Mouse (Mus musculus) heart, embryonic 11.5 days (tissue): ENCODE results near the gene Zfp839. TPM values are rescaled to one million over a fixed set of nuclear protein-coding genes. Genes with fewer than 3 reads are reported as not detected.

Experiments
- ATAC-seq: fragments of 200-750 bp; cut with Nextera tagmentation; replicated peaks from 2 replicates; pipeline ENCODE4 v1.8.0; 2017; ENCODE audit warnings: moderate library complexity; ENCODE audit not compliant: insufficient number of reproducible peaks, low FRiP score, low TSS enrichment
- H3K27ac ChIP-seq: fragments of 300-500 bp; sonication (generic); 2 replicates; pipeline ENCODE4 v1.5.1; 2014; ENCODE audit warnings: mild to moderate bottlenecking, low read depth, low read length
- H3K27me3 ChIP-seq: fragments of 300-500 bp; sonication (generic); 2 replicates; pipeline ENCODE4 v1.6.1; 2014; ENCODE audit warnings: mild to moderate bottlenecking, low read length, mixed read lengths; ENCODE audit not compliant: control insufficient read depth, insufficient read depth
- H3K36me3 ChIP-seq: fragments of 300-500 bp; sonication (generic); 2 replicates; pipeline ENCODE4 v1.6.1; 2014; ENCODE audit warnings: mild to moderate bottlenecking, low read length, moderate library complexity, mixed read lengths; ENCODE audit not compliant: control insufficient read depth, insufficient read depth
- H3K4me1 ChIP-seq: fragments of 300-500 bp; sonication (generic); 2 replicates; pipeline ENCODE4 v1.6.1; 2014; ENCODE audit warnings: low read length; ENCODE audit not compliant: control insufficient read depth, insufficient read depth
- H3K4me2 ChIP-seq: fragments of 300-500 bp; sonication (generic); 2 replicates; pipeline ENCODE4 v1.6.1; 2014; ENCODE audit warnings: mild to moderate bottlenecking, moderate library complexity
- H3K4me3 ChIP-seq: fragments of 300-500 bp; sonication (generic); 2 replicates; pipeline ENCODE4 v1.5.1; 2014; ENCODE audit warnings: low read depth, low read length
- H3K9ac ChIP-seq: fragments of 300-500 bp; sonication (generic); 2 replicates; pipeline ENCODE4 v1.6.1; 2014; ENCODE audit warnings: mild to moderate bottlenecking, low read depth, low read length, moderate library complexity
- H3K9me3 ChIP-seq: fragments of 300-500 bp; sonication (generic); replicated peaks from 2 replicates; pipeline ENCODE4 v1.6.1; 2016; ENCODE audit warnings: low read length; ENCODE audit not compliant: control insufficient read depth
- WGBS: fragments of 180-500 bp; shearing (Covaris S2); extraction: QIAGEN DNeasy Blood & Tissue Kit; methylation state at CpG from one replicate; pipeline ENCODE4 v1.1.7; 2014; ENCODE audit not compliant: insufficient replicate concordance; 5-methylcytosine and 5-hydroxymethylcytosine counted together
- polyA plus RNA-seq: library from polyadenylated mRNA; unstranded; fragments of >200 nt; fragmentation: Nextera tagmentation; extraction: Ambion mirVana; gene quantifications from 2 replicates; pipeline ENCODE4 v1.2.1, GENCODE M21; 2014

Zfp839 gene
- polyA plus RNA-seq, 1 experiment from 2014 or later, result 3.2 TPM

GRCm38 (mm10) chr12:110836729-110837128 lies 13.3 kb upstream of the Zfp839 start:
- no peak overlapping the region; the same call in 1 of the 2 replicates for H3K4me2 ChIP-seq

GRCm38 (mm10) chr12:110837192-110837841 lies 12.7 kb upstream of the Zfp839 start:
- H3K4me3 ChIP-seq, result no peak overlapping the region
- H3K4me1 ChIP-seq, result peaks cover 6% of the 10 kb centered on the region; the same call in 1 of the 2 replicates
- no peak for ATAC-seq
- H3K27ac ChIP-seq, result no peak overlapping the region
- H3K27me3 ChIP-seq, result 0 out of 2 replicates have a peak, but pooled peaks cover 2% of the 10 kb centered on the region
- H3K4me2 ChIP-seq, result peak overlapping the region; percentile 7; the same call in 1 of the 2 replicates
- no peaks in the 10 kb centered on the region for H3K36me3 ChIP-seq
- H3K9ac ChIP-seq, result 0 out of 2 replicates have a peak overlapping the region, but pooled peaks have one; percentile 50
- no peaks in the 10 kb centered on the region for H3K9me3 ChIP-seq
- WGBS, result 36% methylated on average over 5 of the region's 5 CpGs

More at GRCm38 (mm10) chr12:110836729-110837128, 13.3 kb upstream of the Zfp839 start:
- Histone ChIP-seq H3K36me3 (no peaks in the 10 kb centered on the region), H3K9ac (0 out of 2 replicates have a peak overlapping the region, but pooled peaks have one; percentile 50), H3K4me1 (peaks cover 6% of the 10 kb centered on the region; the same call in 1 of the 2 replicates), H3K27me3 (0 out of 2 replicates have a peak, but pooled peaks cover 2% of the 10 kb centered on the region), H3K9me3 (no peaks in the 10 kb centered on the region), H3K4me3 (no peak overlapping the region), H3K27ac (no peak overlapping the region)
- whole genome bisulfite sequencing, result 38% methylated on average over 6 of the region's 6 CpGs
- no peak for ATAC-seq

GRCm38 (mm10) chr12:110837850-110838249 lies 12.2 kb upstream of the Zfp839 start:
- Histone ChIP-seq H3K27ac (no peak overlapping the region), H3K4me3 (no peak overlapping the region), H3K36me3 (no peaks in the 10 kb centered on the region), H3K9ac (no peak overlapping the region), H3K9me3 (no peaks in the 10 kb centered on the region), H3K4me2 (no peak overlapping the region), H3K27me3 (0 out of 2 replicates have a peak, but pooled peaks cover 2% of the 10 kb centered on the region), H3K4me1 (peaks cover 6% of the 10 kb centered on the region; the same call in 1 of the 2 replicates)
- 80% methylated on average over 8 of the region's 8 CpGs for WGBS
- no peak for ATAC-seq

GRCm38 (mm10) chr12:110840348-110841198 lies 9.5 kb upstream of the Zfp839 start, which contains the start of gene Mok:
Gene Mok, minus strand, starts transcription at chr12:110840939.
- peak; percentile 58 for ATAC-seq
- Histone ChIP-seq H3K9me3 (no peaks in the 10 kb centered on the region), H3K27me3 (no peaks in the 10 kb centered on the region), H3K4me1 (peaks cover 8% of the 10 kb centered on the region), H3K4me2 (peak within 1 kb of the TSS; percentile 74), H3K9ac (peak within 1 kb of the TSS; percentile 52; the same call in 1 of the 2 replicates), H3K36me3 (no peaks in the 10 kb centered on the region), H3K4me3 (peak within 1 kb of the TSS; percentile 78), H3K27ac (no peak within 1 kb of the TSS)
- under 1% methylated on average over 71 of the region's 71 CpGs for WGBS

GRCm38 (mm10) chr12:110841731-110842493 lies 8.1 kb upstream of the Zfp839 start:
- Histone ChIP-seq H3K4me2 (no peak overlapping the region; the same call in 1 of the 2 replicates), H3K4me3 (no peak overlapping the region), H3K36me3 (no peaks in the 10 kb centered on the region), H3K27ac (no peak overlapping the region), H3K9me3 (no peaks in the 10 kb centered on the region), H3K9ac (no peak overlapping the region), H3K4me1 (peaks cover 16% of the 10 kb centered on the region), H3K27me3 (no peaks in the 10 kb centered on the region)
- ATAC-seq, result no peak
- WGBS, result 65% methylated on average over 5 of the region's 5 CpGs

- Histone ChIP-seq H3K4me3 (peak overlapping the region; percentile 54), H3K4me1 (peaks cover 11% of the 10 kb centered on the region), H3K36me3 (no peaks in the 10 kb centered on the region), H3K27me3 (no peaks in the 10 kb centered on the region), H3K27ac (no peak overlapping the region), H3K4me2 (peak overlapping the region; percentile 87), H3K9ac (peak overlapping the region; percentile 64), H3K9me3 (no peaks in the 10 kb centered on the region)
- ATAC-seq, result no peak
- 18% methylated on average over 32 of the region's 32 CpGs for WGBS
Observed at GRCm38 (mm10) chr12:110843194-110844048, 6.6 kb upstream of the Zfp839 start.

GRCm38 (mm10) chr12:110844227-110845130 lies 5.6 kb upstream of the Zfp839 start:
- Histone ChIP-seq H3K27me3 (no peaks in the 10 kb centered on the region), H3K36me3 (no peaks in the 10 kb centered on the region), H3K9me3 (no peaks in the 10 kb centered on the region), H3K4me1 (peaks cover 11% of the 10 kb centered on the region), H3K27ac (peak overlapping the region; percentile 64), H3K4me2 (peak overlapping the region; percentile 87), H3K9ac (peak overlapping the region; percentile 64), H3K4me3 (peak overlapping the region; percentile 54)
- ATAC-seq, result no peak
- WGBS, result 1% methylated on average over 42 of the region's 42 CpGs
